Mouse (Mus musculus) lung, postnatal 0 days (tissue): ENCODE results near the gene Gm20696. TPM values are rescaled to one million over a fixed set of nuclear protein-coding genes. Genes with fewer than 3 reads are reported as not detected.

ENCODE experiments used
- ATAC-seq: fragments of 200-750 bp; cut with Nextera tagmentation; 2 replicates; pipeline ENCODE4 v1.8.0; 2017; ENCODE audit warnings: moderate library complexity
- DNase-seq: peaks from one replicate; pipeline ENCODE4 v3.0.0-alpha.2; 2016; ENCODE audit warnings: low spot score
- H3K27ac ChIP-seq: fragments of 300-500 bp; sonication (generic); 2 replicates; pipeline ENCODE4 v1.5.1; 2014; ENCODE audit warnings: antibody characterized with exemption, mild to moderate bottlenecking, low read length, mixed read lengths
- H3K27me3 ChIP-seq: fragments of 300-500 bp; sonication (generic); replicated peaks from 2 replicates; pipeline ENCODE4 v1.6.1; 2014; ENCODE audit warnings: low read length, mixed read lengths; ENCODE audit not compliant: insufficient read depth
- H3K36me3 ChIP-seq: fragments of 300-500 bp; sonication (generic); 2 replicates; pipeline ENCODE4 v1.6.1; 2014; ENCODE audit warnings: low read length, mixed read lengths; ENCODE audit not compliant: insufficient read depth
- H3K4me1 ChIP-seq: fragments of 300-500 bp; sonication (generic); 2 replicates; pipeline ENCODE4 v1.6.1; 2014; ENCODE audit warnings: antibody characterized with exemption, low read depth, low read length, mixed read lengths; ENCODE audit not compliant: insufficient read depth
- H3K4me2 ChIP-seq: fragments of 300-500 bp; sonication (generic); replicated peaks from 2 replicates; pipeline ENCODE4 v1.6.1; 2014; ENCODE audit warnings: low read depth, mild to moderate bottlenecking, low read length, moderate library complexity, mixed read lengths
- H3K4me3 ChIP-seq: fragments of 300-500 bp; sonication (generic); 2 replicates; pipeline ENCODE4 v1.5.1; 2014; ENCODE audit warnings: low read depth, low read length
- H3K9ac ChIP-seq: fragments of 300-500 bp; sonication (generic); replicated peaks from 2 replicates; pipeline ENCODE4 v1.6.1; 2014; ENCODE audit warnings: low read depth, mild to moderate bottlenecking
- H3K9me3 ChIP-seq: fragments of 300-500 bp; sonication (generic); 2 replicates; pipeline ENCODE4 v1.6.1; 2016; ENCODE audit warnings: low read length, mixed read lengths
- CTCF ChIP-seq: IDR thresholded peaks from 2 replicates; pipeline ENCODE4 v1.5.1; 2016; ENCODE audit warnings: antibody characterized with exemption, mild to moderate bottlenecking
- EP300 ChIP-seq: IDR thresholded peaks from 2 replicates; pipeline ENCODE4 v1.6.1; 2016; ENCODE audit warnings: antibody characterized with exemption, mild to moderate bottlenecking, control low read depth
- WGBS: fragments of 180-500 bp; shearing (Covaris S2); extraction: QIAGEN DNeasy Blood & Tissue Kit; methylation state at CpG from one replicate; pipeline ENCODE4 v1.1.7; 2014; 5-methylcytosine and 5-hydroxymethylcytosine counted together
- polyA plus RNA-seq: library from polyadenylated mRNA; unstranded; fragments of >200 nt; fragmentation: Nextera tagmentation; extraction: Ambion mirVana; gene quantifications from 2 replicates; pipeline ENCODE4 v1.2.1, GENCODE M21; 2015

The Gm20696 gene
- polyA plus RNA-seq, 1 experiment from 2014 or later, result 2.3 TPM

DNA sequence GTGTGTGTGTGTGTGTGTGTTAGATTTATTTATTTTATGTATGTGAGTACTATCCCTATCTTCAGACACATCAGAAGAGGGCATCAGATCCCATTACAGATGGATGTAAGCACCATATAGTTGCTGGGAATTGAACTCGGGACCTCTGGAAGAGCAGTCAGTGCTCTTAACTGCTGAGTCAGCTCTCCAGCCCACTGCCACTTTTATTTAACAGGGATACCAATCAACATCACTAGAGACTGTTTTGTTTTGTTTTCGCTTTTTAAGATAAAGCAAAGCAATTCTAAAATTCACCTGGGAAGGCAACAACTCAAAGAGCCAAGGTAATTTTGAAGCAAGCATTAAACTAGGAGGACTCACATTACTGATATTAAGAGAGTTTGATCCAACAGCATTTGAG is 120.2 kb downstream of the Gm20696 start:
- no peaks in the 10 kb centered on the region for H3K36me3 ChIP-seq
- no peak overlapping the region for H3K9ac ChIP-seq
- no peak overlapping the region for H3K27ac ChIP-seq
- H3K27me3 ChIP-seq, result no peaks in the 10 kb centered on the region
- no peak overlapping the region for H3K4me3 ChIP-seq
- H3K4me1 ChIP-seq, result no peaks in the 10 kb centered on the region
- no peak overlapping the region for H3K4me2 ChIP-seq
- DNase-seq (no peak), ATAC-seq (no peak)
- H3K9me3 ChIP-seq, result no peaks in the 10 kb centered on the region
- 99% methylated on average over 2 of the region's 2 CpGs for WGBS
- TF ChIP-seq CTCF (no peak), EP300 (no peak)

DNA sequence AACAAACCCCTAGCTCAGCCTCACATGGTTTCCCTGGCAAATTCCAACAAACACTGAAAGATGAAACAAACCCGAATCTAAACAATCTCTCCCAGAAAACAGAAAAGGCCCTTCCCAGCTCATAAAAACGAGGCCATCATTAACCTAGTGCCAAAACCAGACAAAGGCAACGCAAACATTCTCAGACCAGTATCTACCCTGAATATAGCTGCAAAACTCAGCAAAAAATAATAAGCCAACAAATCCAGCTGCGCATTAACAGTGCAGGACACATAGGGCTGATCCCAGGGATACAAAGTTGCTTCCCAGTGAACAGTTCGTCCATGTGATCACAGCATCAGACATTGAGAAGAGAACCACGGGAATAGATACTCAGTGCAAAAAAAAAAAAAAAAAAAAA is 121.2 kb downstream of the Gm20696 start:
- ATAC-seq (no peak), DNase-seq (no peak)
- Histone ChIP-seq H3K4me2 (no peak overlapping the region), H3K4me3 (no peak overlapping the region), H3K9ac (no peak overlapping the region), H3K27me3 (no peaks in the 10 kb centered on the region), H3K9me3 (no peaks in the 10 kb centered on the region), H3K4me1 (no peaks in the 10 kb centered on the region), H3K27ac (no peak overlapping the region), H3K36me3 (no peaks in the 10 kb centered on the region)
- 59% methylated on average over 6 of the region's 6 CpGs for WGBS
- TF ChIP-seq EP300, result no peak
- TF ChIP-seq CTCF, result no peak

DNA sequence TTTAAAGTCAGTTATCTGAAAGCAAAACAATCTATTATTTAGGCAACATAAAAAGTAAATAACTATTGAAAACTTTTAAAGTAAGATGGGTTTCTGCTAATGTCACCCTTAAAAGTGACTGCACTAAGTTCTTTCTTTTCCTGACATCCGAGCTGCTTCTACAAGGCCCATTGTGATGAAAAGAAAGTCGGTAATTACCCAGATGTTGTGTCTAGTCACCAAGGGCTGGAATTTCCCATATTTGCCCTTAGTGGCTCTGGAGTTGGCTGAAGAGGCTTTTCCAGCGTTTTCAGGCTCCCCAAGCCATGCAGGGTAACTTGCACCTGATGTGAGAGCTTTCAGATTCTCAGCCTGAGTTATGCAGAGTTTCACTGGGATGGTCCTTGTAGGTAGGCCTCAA is 125.5 kb downstream of the Gm20696 start:
- ATAC-seq, result no peak

DNA sequence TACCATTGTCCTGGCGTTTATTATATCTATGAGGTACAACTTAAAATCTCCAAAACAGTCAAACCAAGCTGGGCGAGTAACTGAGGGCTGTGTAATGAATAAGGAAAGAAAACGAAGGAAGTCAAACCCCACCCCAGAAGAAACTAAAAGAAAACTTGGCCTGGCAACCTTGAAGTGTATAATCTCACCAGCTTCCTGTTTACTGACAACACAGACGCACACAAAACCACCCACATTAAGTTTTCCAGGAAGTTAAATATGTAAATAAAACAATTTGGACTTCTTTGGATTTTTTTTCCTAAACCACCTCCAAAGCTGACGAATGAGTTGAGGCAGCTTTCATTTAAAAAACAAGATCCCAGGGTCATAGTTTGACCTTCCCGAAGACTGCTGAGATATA is 125.9 kb downstream of the Gm20696 start:
- Histone ChIP-seq H3K9me3 (no peaks in the 10 kb centered on the region), H3K4me1 (peaks cover 3% of the 10 kb centered on the region; the same call in 1 of the 2 replicates), H3K27ac (peak overlapping the region; percentile 10; the same call in 1 of the 2 replicates), H3K4me2 (no peak overlapping the region), H3K27me3 (no peaks in the 10 kb centered on the region), H3K9ac (no peak overlapping the region), H3K4me3 (no peak overlapping the region), H3K36me3 (no peaks in the 10 kb centered on the region)
- DNase-seq (peak; percentile 50), ATAC-seq (peak; percentile 50; the same call in 1 of the 2 replicates)
- 22% methylated on average over 6 of the region's 6 CpGs for WGBS
- TF ChIP-seq CTCF (no peak), EP300 (peak; percentile 83)

More for the DNA sequence above, 125.5 kb downstream of the Gm20696 start:
- H3K27me3 ChIP-seq, result no peaks in the 10 kb centered on the region
- H3K36me3 ChIP-seq, result no peaks in the 10 kb centered on the region
- 28% methylated on average over 3 of the region's 3 CpGs for WGBS
- no peaks in the 10 kb centered on the region for H3K9me3 ChIP-seq
- no peak for DNase-seq
- H3K4me3 ChIP-seq, result no peak overlapping the region
- no peak overlapping the region for H3K4me2 ChIP-seq
- H3K4me1 ChIP-seq, result peaks cover 3% of the 10 kb centered on the region; the same call in 1 of the 2 replicates
- TF ChIP-seq CTCF (no peak), EP300 (no peak)
- H3K9ac ChIP-seq, result no peak overlapping the region
- H3K27ac ChIP-seq, result peak overlapping the region; percentile 57; the same call in 1 of the 2 replicates

DNA sequence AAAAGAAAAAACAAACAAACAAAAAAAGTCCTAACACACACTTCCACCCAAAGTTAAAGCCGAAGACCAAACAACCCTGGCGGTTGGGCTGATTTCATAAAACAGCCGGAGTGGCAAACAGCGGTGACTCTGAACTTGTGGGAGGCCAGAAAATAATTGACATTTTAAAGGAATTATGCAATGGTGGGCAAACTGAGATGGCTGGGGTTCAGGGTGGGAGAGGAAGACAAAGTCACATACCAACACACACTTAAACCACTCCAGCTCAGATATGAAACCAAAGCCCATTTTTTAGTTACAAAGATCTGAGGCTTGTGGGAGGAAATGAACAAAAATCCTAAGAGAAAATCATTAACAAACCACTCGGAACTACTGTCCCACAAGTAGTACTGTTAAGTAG is 126.5 kb downstream of the Gm20696 start:
- Histone ChIP-seq H3K27me3 (no peaks in the 10 kb centered on the region), H3K36me3 (no peaks in the 10 kb centered on the region), H3K4me1 (peaks cover 3% of the 10 kb centered on the region; the same call in 1 of the 2 replicates), H3K27ac (peak overlapping the region; percentile 10; the same call in 1 of the 2 replicates), H3K9ac (no peak overlapping the region), H3K4me2 (no peak overlapping the region), H3K9me3 (no peaks in the 10 kb centered on the region), H3K4me3 (no peak overlapping the region)
- no peak for TF ChIP-seq CTCF
- no peak for TF ChIP-seq EP300
- DNase-seq (no peak), ATAC-seq (no peak)
- 44% methylated on average over 5 of the region's 5 CpGs for WGBS

DNA sequence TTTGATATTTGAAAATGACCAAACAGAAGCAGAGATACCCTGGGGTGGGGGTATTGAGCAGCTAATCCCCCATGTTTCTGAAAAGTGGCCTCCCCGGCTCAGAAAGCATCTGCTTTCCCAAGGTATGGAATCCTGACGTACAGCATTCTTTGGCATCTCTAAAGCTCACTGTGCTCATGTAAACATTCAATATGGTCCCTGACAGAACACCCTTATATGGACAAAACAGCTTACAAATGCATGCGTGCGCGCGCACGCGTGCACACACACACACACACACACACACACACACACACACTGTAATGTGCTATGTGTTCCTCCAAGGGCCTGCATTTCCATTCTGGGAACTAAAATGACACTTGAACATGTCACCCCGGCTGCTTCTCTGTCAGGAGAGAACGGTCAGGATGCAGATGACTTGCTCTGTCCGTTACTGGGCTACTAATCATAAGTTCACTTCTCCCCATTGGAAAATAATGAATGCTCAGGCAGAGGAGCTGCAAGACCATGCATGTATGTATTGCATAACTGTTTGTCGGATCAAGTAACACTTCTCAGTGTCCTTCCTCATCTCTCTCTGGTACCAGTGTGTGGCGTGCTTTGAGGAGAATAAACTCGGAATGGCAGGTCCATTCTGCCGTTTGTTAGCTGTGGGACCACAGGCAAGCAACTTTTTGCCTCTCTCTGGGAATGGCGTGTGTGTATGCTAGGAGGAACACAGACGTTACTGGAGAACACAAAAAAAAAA is 128.2 kb downstream of the Gm20696 start:
- TF ChIP-seq CTCF (peak; percentile 24; the same call in 1 of the 2 replicates), EP300 (no peak)
- Histone ChIP-seq H3K27me3 (no peaks in the 10 kb centered on the region), H3K27ac (no peak overlapping the region), H3K9me3 (no peaks in the 10 kb centered on the region), H3K9ac (no peak overlapping the region), H3K4me1 (peaks cover 3% of the 10 kb centered on the region; the same call in 1 of the 2 replicates), H3K4me3 (no peak overlapping the region), H3K36me3 (no peaks in the 10 kb centered on the region), H3K4me2 (no peak overlapping the region)
- peak; percentile 52 for ATAC-seq
- WGBS, result 47% methylated on average over 17 of the region's 17 CpGs
- DNase-seq, result peak; percentile 46
